Mouse (Mus musculus) heart, embryonic 15.5 days (tissue): Measurements from ENCODE around the gene Trak1. TPM values are rescaled to one million over a fixed set of nuclear protein-coding genes. Genes with fewer than 3 reads are reported as not detected.

ENCODE experiments used
- ATAC-seq: fragments of 200-750 bp; cut with Nextera tagmentation; replicated peaks from 2 replicates; pipeline ENCODE4 v1.8.0; 2017; ENCODE audit warnings: low read depth, moderate TSS enrichment; ENCODE audit not compliant: insufficient number of reproducible peaks, insufficient read depth, low FRiP score
- H3K27ac ChIP-seq: fragments of 300-500 bp; sonication (generic); 2 replicates; pipeline ENCODE4 v1.5.1; 2015; ENCODE audit warnings: mild to moderate bottlenecking, inconsistent platforms
- H3K27me3 ChIP-seq: fragments of 300-500 bp; sonication (generic); 2 replicates; pipeline ENCODE4 v1.6.1; 2015; ENCODE audit warnings: inconsistent platforms
- H3K36me3 ChIP-seq: fragments of 300-500 bp; sonication (generic); 2 replicates; pipeline ENCODE4 v1.6.1; 2015; ENCODE audit warnings: mild to moderate bottlenecking, inconsistent platforms
- H3K4me1 ChIP-seq: fragments of 300-500 bp; sonication (generic); replicated peaks from 2 replicates; pipeline ENCODE4 v1.6.1; 2015; ENCODE audit warnings: inconsistent platforms
- H3K4me2 ChIP-seq: fragments of 300-500 bp; sonication (generic); 2 replicates; pipeline ENCODE4 v1.6.1; 2015; ENCODE audit warnings: inconsistent platforms, mild to moderate bottlenecking, moderate library complexity
- H3K4me3 ChIP-seq: fragments of 300-500 bp; sonication (generic); 2 replicates; pipeline ENCODE4 v1.5.1; 2015; ENCODE audit warnings: mild to moderate bottlenecking, inconsistent platforms
- H3K9ac ChIP-seq: fragments of 300-500 bp; sonication (generic); 2 replicates; pipeline ENCODE4 v1.6.1; 2015; ENCODE audit warnings: mild to moderate bottlenecking, inconsistent platforms
- H3K9me3 ChIP-seq: fragments of 300-500 bp; sonication (generic); replicated peaks from 2 replicates; pipeline ENCODE4 v1.6.1; 2016; ENCODE audit warnings: inconsistent platforms
- WGBS: fragments of 180-500 bp; shearing (Covaris S2); methylation state at CpG from one replicate; pipeline ENCODE4 v1.1.7; 2015; ENCODE audit warnings: mixed read lengths; 5-methylcytosine and 5-hydroxymethylcytosine counted together
- polyA plus RNA-seq: library from polyadenylated mRNA; unstranded; fragments of >200 nt; fragmentation: Nextera tagmentation; extraction: Ambion mirVana; gene quantifications from 2 replicates; pipeline ENCODE4 v1.2.1, GENCODE M21; 2015

Trak1 gene
- polyA plus RNA-seq, 1 experiment from 2014 or later: 37.0 TPM

DNA sequence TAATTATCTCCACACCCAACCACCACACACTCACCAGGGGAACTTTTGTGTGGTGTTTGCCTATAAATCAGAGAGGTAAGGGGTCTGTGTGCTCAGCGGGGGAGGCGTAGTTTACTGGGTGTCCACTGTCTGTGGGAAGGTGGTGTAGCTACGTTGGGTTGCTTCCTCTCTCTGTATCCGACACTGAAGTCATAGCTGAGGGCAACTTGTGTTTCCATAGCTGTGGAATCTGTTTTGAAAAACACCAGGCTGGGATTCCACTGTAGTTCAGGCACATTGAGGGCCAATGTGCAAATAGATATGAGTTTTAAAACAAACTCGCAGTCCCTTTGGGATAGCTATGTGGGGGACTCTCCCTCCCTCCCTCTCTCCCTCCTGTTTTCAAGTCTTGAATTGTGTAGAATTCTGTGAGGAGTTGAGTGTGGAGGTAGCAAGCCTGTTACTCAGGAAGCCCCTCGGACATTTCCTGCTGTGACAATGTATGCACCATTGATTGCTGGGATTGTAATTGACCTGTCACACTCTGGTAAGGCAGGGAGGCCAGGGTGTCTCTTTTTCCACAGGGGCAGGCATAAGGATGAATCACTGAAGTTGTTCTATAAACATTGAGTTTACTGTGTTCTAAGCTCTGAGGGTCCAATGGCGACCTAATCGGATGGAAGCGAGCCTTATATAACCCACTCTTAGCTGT, 54.2 kb downstream of the Trak1 start:
- ATAC-seq: no peak
- WGBS: 46% methylated on average over 9 of the region's 9 CpGs
- H3K27ac ChIP-seq: peak overlapping the region; percentile 69
- no peaks in the 10 kb centered on the region for H3K27me3 ChIP-seq
- no peak overlapping the region for H3K4me3 ChIP-seq
- no peaks in the 10 kb centered on the region for H3K9me3 ChIP-seq
- H3K9ac ChIP-seq: 0 out of 2 replicates have a peak overlapping the region, but pooled peaks have one; percentile 7
- peaks cover 83% of the 10 kb centered on the region for H3K4me1 ChIP-seq
- H3K4me2 ChIP-seq: peak overlapping the region; percentile 16; the same call in 1 of the 2 replicates
- H3K36me3 ChIP-seq: no peaks in the 10 kb centered on the region

DNA sequence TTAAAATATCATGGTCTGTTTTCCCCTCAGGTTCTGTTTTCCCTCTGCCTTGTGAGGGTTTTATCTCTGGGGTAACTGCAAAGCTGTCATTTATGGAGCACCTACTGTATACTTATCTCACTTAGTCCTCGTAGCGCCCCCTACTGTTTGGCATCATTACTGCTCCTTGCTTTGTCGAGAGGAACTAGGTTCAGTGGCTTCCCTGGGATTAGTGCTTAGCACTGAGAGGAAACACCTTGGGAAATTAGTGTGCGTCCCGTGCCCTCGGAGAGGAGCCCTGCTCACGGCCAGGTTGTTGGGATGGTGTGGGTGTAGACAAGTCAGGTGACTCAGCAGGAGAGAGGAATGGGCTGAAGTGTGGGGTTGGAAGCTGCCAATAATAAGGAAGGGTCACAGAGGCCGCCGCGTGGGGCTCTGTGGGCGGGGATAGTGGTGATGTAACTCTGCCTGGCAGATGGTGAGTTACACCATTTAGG, 54.9 kb downstream of the Trak1 start:
- H3K9ac ChIP-seq: 0 out of 2 replicates have a peak overlapping the region, but pooled peaks have one; percentile 29
- no peaks in the 10 kb centered on the region for H3K36me3 ChIP-seq
- no peak overlapping the region for H3K4me3 ChIP-seq
- H3K4me1 ChIP-seq: peaks cover 83% of the 10 kb centered on the region
- no peaks in the 10 kb centered on the region for H3K27me3 ChIP-seq
- peak overlapping the region; percentile 69 for H3K27ac ChIP-seq
- 25% methylated on average over 11 of the region's 11 CpGs for WGBS
- H3K9me3 ChIP-seq: no peaks in the 10 kb centered on the region
- H3K4me2 ChIP-seq: no peak overlapping the region; the same call in 1 of the 2 replicates
- ATAC-seq: no peak

DNA sequence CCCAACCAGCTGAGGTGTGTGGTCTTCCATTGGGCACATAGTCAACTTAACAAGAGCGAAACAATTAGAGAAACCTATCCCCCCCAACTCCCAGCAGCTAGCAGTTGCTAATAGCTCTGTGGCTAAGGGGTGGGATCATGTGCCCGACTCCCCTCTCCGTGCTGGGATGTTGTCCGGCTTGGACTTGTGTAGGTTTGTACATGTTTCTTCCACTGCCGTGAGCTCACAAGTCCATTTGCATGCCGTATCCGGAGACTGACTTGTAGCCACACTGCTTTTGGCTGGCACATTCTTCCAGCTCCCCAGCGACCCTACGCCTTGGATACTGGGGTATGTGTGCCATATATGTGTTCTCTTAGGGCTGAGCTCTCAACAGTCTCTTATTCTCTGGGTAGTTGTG, 55.4 kb downstream of the Trak1 start:
- Histone ChIP-seq H3K27me3 (no peaks in the 10 kb centered on the region), H3K27ac (no peak overlapping the region), H3K9me3 (no peaks in the 10 kb centered on the region), H3K36me3 (no peaks in the 10 kb centered on the region), H3K4me3 (no peak overlapping the region), H3K9ac (no peak overlapping the region), H3K4me1 (peaks cover 83% of the 10 kb centered on the region), H3K4me2 (no peak overlapping the region)
- no peak for ATAC-seq
- WGBS: 85% methylated on average over 9 of the region's 9 CpGs

DNA sequence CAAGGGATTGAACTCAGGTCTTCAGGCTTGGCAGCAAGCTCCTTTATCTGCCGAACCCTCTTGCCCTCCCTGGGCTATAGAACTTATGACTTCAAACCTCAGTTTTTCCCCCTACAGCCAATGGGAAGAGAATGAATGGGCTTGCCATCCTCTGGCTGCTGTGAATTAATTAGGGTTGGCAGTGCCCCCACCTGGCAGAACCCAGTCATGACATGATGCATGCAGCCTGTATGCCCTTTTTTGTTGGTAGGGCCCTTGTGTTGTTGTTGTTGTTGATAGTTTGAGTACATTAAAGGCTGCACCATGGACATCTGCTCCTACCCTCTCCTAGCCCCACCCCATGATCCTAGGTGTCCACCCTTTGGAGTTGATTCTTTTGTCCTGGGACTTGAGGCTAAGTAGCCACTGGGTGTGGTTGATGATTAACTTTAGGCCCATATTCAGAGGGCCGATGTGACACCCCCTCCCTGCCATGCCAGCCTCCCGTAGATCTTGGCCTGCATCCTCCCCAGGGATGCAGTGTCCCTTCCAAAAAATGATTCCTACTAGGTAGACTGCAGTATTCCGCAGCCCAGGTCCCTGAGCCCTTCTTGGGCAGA, 57.6 kb downstream of the Trak1 start:
- Histone ChIP-seq H3K4me2 (peak overlapping the region; percentile 42), H3K4me3 (no peak overlapping the region), H3K27ac (peak overlapping the region; percentile 87), H3K4me1 (peaks cover 81% of the 10 kb centered on the region), H3K27me3 (no peaks in the 10 kb centered on the region), H3K36me3 (no peaks in the 10 kb centered on the region), H3K9ac (no peak overlapping the region), H3K9me3 (no peaks in the 10 kb centered on the region)
- ATAC-seq: no peak
- 61% methylated on average over 4 of the region's 4 CpGs for WGBS

DNA sequence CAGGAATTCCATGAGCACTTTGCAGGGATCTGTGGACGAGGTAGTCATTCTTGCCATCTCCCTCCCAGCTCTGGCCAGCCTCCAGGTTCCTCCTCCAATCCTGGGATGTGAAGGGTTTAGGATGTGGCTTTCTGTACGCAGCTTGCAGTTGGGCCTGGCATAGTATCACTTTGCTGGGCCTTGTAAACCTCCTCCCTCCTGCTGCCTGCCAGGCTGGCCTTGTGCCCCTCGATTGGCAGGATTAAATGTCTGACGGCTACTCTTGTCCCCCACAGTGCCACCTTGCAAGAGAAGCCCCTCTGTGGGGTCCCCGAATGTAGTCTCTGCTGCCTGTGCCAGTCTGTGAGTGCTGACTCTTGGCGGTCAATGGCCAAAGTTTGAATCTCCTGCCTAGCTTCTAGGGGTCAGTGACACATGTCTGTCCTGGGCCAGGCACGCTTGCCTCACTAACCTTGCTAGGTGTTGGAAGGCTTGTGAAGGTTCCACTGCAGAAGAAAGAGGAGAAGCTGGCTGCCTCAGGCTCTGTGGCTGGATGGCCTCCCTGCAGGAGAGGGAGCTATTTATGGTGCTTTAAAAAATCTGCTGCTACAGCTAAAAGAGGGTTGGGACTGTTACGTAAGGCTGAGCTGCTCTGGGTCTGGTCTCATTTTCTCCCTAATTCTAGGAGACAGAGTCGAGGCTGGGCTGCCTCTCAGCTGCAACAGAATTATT, 58.3 kb downstream of the Trak1 start:
- Histone ChIP-seq H3K4me1 (peaks cover 84% of the 10 kb centered on the region), H3K36me3 (no peaks in the 10 kb centered on the region), H3K27ac (peak overlapping the region; percentile 87), H3K9ac (peak overlapping the region; percentile 40), H3K27me3 (no peaks in the 10 kb centered on the region), H3K4me2 (peak overlapping the region; percentile 42), H3K4me3 (no peak overlapping the region), H3K9me3 (no peaks in the 10 kb centered on the region)
- ATAC-seq: 0 out of 2 replicates have a peak, but pooled peaks have one; percentile 10
- WGBS: 50% methylated on average over 9 of the region's 9 CpGs

DNA sequence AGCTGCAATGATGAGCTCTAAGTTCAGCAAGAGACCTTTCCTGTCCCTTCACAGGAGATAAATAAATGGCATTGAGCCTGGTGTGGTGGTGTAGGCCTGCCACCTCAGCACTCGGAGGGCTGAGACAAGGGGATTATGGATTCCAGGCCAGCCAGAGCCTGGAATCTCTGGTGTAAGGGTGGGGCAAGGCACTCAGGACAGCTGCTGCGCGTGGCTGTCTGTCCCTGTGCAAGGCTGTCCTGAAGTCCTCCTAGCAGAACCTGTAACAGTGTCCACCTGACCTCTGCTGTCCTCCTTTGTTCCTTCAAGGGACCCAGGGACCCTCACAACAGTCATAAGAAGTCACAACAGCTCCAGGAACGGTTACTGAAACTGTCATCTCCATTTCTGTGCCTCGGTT, 59.8 kb downstream of the Trak1 start:
- Histone ChIP-seq H3K36me3 (no peaks in the 10 kb centered on the region), H3K4me1 (peaks cover 77% of the 10 kb centered on the region), H3K9me3 (no peaks in the 10 kb centered on the region), H3K9ac (no peak overlapping the region), H3K4me2 (no peak overlapping the region), H3K4me3 (no peak overlapping the region), H3K27ac (peak overlapping the region; percentile 75), H3K27me3 (no peaks in the 10 kb centered on the region)
- no peak for ATAC-seq
- 74% methylated on average over 5 of the region's 5 CpGs for WGBS

DNA sequence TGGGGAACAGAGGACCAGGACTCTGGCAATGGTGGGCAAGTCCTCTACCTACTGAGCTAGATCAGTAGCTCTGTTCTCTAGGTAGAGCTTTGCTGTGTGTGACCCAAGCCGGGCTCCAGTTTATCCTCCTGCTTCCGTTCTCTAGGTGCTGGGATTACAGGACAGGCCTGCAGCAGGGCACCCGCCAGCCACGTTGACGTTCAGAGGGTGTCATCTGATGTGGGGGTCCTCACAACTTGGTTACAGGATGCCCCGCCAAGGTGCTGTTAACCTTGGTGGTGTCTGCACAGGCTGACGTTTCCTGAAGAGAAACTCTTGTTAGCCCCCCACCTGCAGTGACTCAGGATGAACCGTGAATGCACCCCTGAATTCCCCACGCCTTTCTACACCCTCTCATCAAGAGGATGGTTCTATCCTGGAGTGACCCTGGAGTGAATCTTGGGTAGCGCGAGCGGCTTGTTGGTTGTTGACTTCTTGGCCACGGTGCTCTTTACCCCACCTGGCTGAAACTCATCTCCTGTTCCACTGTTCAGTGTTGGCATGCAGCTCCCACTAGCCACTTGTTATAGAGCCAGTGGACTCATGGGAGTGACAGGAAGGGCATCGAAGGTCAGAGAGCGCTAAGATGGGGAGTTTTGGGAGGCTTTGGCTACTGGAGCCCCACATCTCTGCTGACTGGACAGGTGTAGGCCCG, 60.4 kb downstream of the Trak1 start:
- H3K4me2 ChIP-seq: no peak overlapping the region
- peaks cover 71% of the 10 kb centered on the region for H3K4me1 ChIP-seq
- H3K9ac ChIP-seq: no peak overlapping the region
- no peaks in the 10 kb centered on the region for H3K27me3 ChIP-seq
- no peak overlapping the region for H3K4me3 ChIP-seq
- H3K9me3 ChIP-seq: no peaks in the 10 kb centered on the region
- peak overlapping the region; percentile 75 for H3K27ac ChIP-seq
- H3K36me3 ChIP-seq: no peaks in the 10 kb centered on the region
- ATAC-seq: no peak
- WGBS: 77% methylated on average over 16 of the region's 16 CpGs

DNA sequence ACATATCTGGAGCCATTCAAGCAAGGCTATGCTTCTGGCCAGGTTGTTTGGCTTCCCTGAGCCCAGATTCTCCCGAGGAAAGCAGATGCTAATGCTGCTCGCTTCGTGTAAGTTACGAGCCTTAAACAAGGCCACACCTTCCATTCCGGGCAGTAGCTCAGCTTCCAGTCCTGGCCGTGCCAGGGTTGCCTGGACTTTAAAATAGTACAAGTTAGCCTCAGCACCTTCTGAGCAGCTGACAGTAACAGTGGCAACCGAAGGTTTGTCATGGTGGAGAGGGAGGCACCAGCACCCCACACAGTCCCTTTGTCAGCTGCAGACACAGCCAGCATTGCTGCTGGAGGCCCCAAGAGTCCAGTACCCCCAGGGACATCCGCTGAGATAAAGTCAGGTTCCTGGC, 61.1 kb downstream of the Trak1 start:
- Histone ChIP-seq H3K27me3 (no peaks in the 10 kb centered on the region), H3K9ac (no peak overlapping the region), H3K36me3 (no peaks in the 10 kb centered on the region), H3K4me1 (peaks cover 66% of the 10 kb centered on the region), H3K4me3 (no peak overlapping the region), H3K4me2 (no peak overlapping the region), H3K9me3 (no peaks in the 10 kb centered on the region), H3K27ac (peak overlapping the region; percentile 75)
- 32% methylated on average over 8 of the region's 8 CpGs for WGBS
- ATAC-seq: no peak

DNA sequence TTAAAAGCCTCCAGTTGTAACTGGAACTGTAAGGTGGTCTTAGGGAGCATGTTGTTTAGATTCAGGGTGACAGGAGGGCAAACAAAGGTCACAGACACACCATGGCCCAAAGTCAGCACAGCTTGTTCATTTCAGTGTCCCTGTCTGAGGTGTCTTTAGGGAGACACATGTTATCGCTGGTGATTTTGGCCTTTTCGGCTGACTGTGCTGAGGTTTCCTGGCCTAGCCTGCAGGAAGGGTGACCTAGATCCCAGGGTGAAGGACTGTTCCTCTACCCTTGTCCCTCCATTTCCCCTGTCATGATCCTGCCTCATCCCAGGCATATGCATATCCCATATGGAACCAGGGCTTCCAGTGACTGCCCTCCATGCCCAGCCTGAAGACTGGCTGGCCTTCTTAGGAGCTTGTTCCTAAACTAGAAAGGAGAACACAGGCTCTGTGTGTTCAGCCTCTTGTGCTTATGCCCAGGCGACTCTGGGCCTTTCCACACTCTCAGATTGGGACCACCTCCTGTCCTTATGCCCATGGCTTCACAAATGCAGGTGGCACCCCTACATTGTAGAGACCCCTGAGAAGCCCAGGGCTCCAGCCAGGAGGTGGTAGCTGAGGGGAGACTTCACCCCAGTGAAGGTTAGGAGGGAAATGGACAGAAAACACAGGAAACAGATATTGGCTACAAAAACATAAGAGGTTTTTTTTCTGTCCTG, 62.1 kb downstream of the Trak1 start:
- peak overlapping the region; percentile 89 for H3K27ac ChIP-seq
- ATAC-seq: no peak
- 55% methylated on average over 3 of the region's 3 CpGs for WGBS
- H3K36me3 ChIP-seq: peaks cover 5% of the 10 kb centered on the region
- no peaks in the 10 kb centered on the region for H3K27me3 ChIP-seq
- no peak overlapping the region for H3K4me3 ChIP-seq
- H3K4me2 ChIP-seq: no peak overlapping the region
- peak overlapping the region; percentile 4; the same call in 1 of the 2 replicates for H3K9ac ChIP-seq
- no peaks in the 10 kb centered on the region for H3K9me3 ChIP-seq
- H3K4me1 ChIP-seq: peaks cover 66% of the 10 kb centered on the region

DNA sequence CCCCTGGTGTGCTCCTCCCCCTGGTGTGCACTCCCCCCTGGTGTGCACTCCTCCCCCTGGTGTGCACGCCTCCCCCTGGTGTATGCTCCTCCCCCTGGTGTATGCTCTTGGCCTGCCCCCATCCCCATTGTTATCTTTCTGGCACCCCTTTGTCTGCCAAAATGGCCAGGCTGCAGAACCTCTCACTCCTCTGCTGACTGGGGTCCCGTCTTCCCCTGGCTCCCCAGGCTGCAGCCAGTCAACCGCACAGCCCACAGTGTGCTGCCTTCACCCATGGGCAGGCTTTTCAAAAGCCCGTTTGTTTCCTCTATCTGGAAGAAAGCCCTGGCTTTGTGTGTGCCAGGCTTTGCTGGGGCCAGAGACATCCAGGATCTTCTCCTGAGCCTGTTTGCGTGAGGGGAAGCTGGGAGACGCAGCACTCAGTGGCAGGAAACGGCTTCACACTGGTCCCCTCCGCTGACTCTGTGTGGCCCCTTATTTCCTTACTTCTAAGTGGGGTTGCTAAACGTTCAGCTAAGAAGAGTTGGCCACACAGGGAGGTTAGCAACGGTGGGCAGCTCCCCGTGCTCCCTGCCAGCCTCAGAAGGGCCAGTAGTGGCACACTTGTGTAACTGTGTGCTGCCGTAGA, 63.1 kb downstream of the Trak1 start:
- peak; percentile 53 for ATAC-seq
- Histone ChIP-seq H3K4me2 (peak overlapping the region; percentile 50), H3K27ac (peak overlapping the region; percentile 89), H3K4me3 (no peak overlapping the region), H3K27me3 (no peaks in the 10 kb centered on the region), H3K9ac (peak overlapping the region; percentile 46), H3K4me1 (peaks cover 56% of the 10 kb centered on the region), H3K9me3 (no peaks in the 10 kb centered on the region), H3K36me3 (peaks cover 11% of the 10 kb centered on the region)
- 25% methylated on average over 11 of the region's 12 CpGs for WGBS
